Mouse (Mus musculus) heart, embryonic 16.5 days (tissue): ENCODE data around the gene Npr1. TPM values are rescaled to one million over a fixed set of nuclear protein-coding genes. Genes with fewer than 3 reads are reported as not detected.

Experiments
- ATAC-seq: fragments of 200-750 bp; cut with Nextera tagmentation; replicated peaks from 2 replicates; pipeline ENCODE4 v1.8.0; 2017; ENCODE audit warnings: moderate number of reproducible peaks; ENCODE audit not compliant: insufficient read depth, low FRiP score; ENCODE audit errors: extremely low read depth
- H3K27ac ChIP-seq: fragments of 300-500 bp; sonication (generic); 2 replicates; pipeline ENCODE4 v1.5.1; 2014; ENCODE audit warnings: mild to moderate bottlenecking, low read length, control low read depth, moderate library complexity
- H3K27me3 ChIP-seq: fragments of 300-500 bp; sonication (generic); 2 replicates; pipeline ENCODE4 v1.6.1; 2014; ENCODE audit warnings: low read length, mixed read lengths; ENCODE audit not compliant: control insufficient read depth, insufficient read depth
- H3K36me3 ChIP-seq: fragments of 300-500 bp; sonication (generic); 2 replicates; pipeline ENCODE4 v1.6.1; 2014; ENCODE audit not compliant: control insufficient read depth, insufficient read depth
- H3K4me1 ChIP-seq: fragments of 300-500 bp; sonication (generic); 2 replicates; pipeline ENCODE4 v1.6.1; 2014; ENCODE audit warnings: low read length, mixed read lengths; ENCODE audit not compliant: control insufficient read depth, insufficient read depth
- H3K4me2 ChIP-seq: fragments of 300-500 bp; sonication (generic); 2 replicates; pipeline ENCODE4 v1.6.1; 2014; ENCODE audit warnings: low read depth, mild to moderate bottlenecking, control low read depth, low read length
- H3K4me3 ChIP-seq: fragments of 300-500 bp; sonication (generic); 2 replicates; pipeline ENCODE4 v1.5.1; 2014; ENCODE audit warnings: mild to moderate bottlenecking, control low read depth, low read length
- H3K9ac ChIP-seq: fragments of 300-500 bp; sonication (generic); 2 replicates; pipeline ENCODE4 v1.6.1; 2014; ENCODE audit warnings: low read length, control low read depth
- H3K9me3 ChIP-seq: fragments of 300-500 bp; sonication (generic); replicated peaks from 2 replicates; pipeline ENCODE4 v1.6.1; 2016; ENCODE audit warnings: low read length; ENCODE audit not compliant: control insufficient read depth
- WGBS: fragments of 180-500 bp; shearing (Covaris S2); extraction: QIAGEN DNeasy Blood & Tissue Kit; methylation state at CpG from one replicate; pipeline ENCODE4 v1.1.7; 2014; 5-methylcytosine and 5-hydroxymethylcytosine counted together
- polyA plus RNA-seq: library from polyadenylated mRNA; unstranded; fragments of >200 nt; fragmentation: Nextera tagmentation; extraction: Ambion mirVana; gene quantifications from 2 replicates; pipeline ENCODE4 v1.2.1, GENCODE M21; 2015

The Npr1 gene
- polyA plus RNA-seq, 1 experiment from 2014 or later, result 11.3 TPM

DNA sequence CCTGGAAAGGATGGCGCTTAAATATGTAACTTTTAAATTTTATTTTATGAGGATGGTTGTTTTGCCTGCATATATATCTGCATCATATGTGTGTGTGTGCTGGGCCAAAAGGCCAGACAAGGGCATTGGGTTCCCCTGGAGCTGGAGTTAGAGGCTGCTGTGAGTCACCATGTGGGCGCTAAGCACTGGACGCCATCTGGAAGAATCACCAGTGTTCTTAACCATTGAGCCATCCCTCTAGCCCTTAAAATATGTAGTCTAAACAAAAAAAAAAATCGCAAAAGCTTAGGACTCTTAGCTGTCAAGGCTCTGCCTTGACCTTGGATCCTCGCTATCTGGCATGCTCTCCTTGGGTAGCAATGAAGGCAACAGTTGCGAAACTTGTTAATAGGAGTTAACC lies 22.9 kb upstream of the Npr1 start:
- no peak for ATAC-seq
- WGBS, result 89% methylated on average over 6 of the region's 6 CpGs
- no peak overlapping the region for H3K9ac ChIP-seq
- H3K4me2 ChIP-seq, result no peak overlapping the region
- no peaks in the 10 kb centered on the region for H3K9me3 ChIP-seq
- peaks cover 37% of the 10 kb centered on the region for H3K36me3 ChIP-seq
- no peak overlapping the region for H3K27ac ChIP-seq
- peaks cover 5% of the 10 kb centered on the region for H3K4me1 ChIP-seq
- no peak overlapping the region for H3K4me3 ChIP-seq
- no peaks in the 10 kb centered on the region for H3K27me3 ChIP-seq

GRCm38 (mm10) chr3:90486998-90487397 lies 21.3 kb upstream of the Npr1 start:
- Histone ChIP-seq H3K27me3 (no peaks in the 10 kb centered on the region), H3K9me3 (no peaks in the 10 kb centered on the region), H3K9ac (no peak overlapping the region), H3K27ac (no peak overlapping the region), H3K4me3 (no peak overlapping the region), H3K4me2 (no peak overlapping the region), H3K4me1 (peaks cover 5% of the 10 kb centered on the region), H3K36me3 (peaks cover 51% of the 10 kb centered on the region)
- WGBS, result 68% methylated on average over 5 of the region's 5 CpGs
- ATAC-seq, result no peak

GRCm38 (mm10) chr3:90475831-90476611 lies 10.4 kb upstream of the Npr1 start, which contains the start of gene Ilf2:
Gene Ilf2, plus strand, starts transcription at chr3:90476126.
- WGBS, result under 1% methylated on average over 45 of the region's 45 CpGs
- peak; percentile 98 for ATAC-seq
- no peaks in the 10 kb centered on the region for H3K27me3 ChIP-seq
- peak within 1 kb of the TSS; percentile 66 for H3K4me2 ChIP-seq
- peaks cover 24% of the 10 kb centered on the region for H3K36me3 ChIP-seq
- peak within 1 kb of the TSS; percentile 76 for H3K4me3 ChIP-seq
- peaks cover 6% of the 10 kb centered on the region for H3K4me1 ChIP-seq
- H3K9me3 ChIP-seq, result no peaks in the 10 kb centered on the region
- peak within 1 kb of the TSS; percentile 93 for H3K27ac ChIP-seq
- peak within 1 kb of the TSS; percentile 91 for H3K9ac ChIP-seq

DNA sequence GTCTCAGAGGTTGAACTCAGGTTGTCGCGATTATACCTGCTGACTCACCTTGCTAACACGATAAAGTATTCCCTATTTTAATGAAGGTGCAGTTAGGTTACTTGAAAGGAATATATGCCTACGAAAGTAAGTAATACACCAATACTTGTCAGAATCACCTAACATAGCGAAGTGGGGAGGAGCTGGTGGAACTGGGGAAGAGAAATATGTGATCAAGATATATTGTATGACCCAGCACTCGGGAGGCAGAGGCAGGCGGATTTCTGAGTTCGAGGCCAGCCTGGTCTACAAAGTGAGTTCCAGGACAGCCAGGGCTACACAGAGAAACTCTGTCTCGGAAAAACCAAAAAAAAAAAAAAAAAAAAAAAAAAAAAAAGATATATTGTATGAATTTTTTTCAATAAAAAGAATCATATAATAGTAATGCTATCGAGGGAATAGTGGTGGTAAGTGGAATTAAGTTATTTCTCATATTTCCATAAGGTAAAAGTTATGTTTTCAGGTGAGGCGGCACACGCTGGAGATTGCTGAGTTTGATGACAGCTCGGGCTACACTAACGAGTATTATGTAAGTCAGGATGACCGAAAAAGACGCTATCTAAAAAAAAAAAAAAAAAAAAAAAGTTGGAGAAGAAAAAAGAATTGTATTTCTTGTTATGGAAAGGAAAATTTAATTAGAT lies 9.6 kb upstream of the Npr1 start:
- peak overlapping the region; percentile 59 for H3K4me2 ChIP-seq
- ATAC-seq, result no peak
- peaks cover 17% of the 10 kb centered on the region for H3K36me3 ChIP-seq
- 39% methylated on average over 15 of the region's 16 CpGs for WGBS
- H3K4me1 ChIP-seq, result peaks cover 6% of the 10 kb centered on the region
- no peaks in the 10 kb centered on the region for H3K27me3 ChIP-seq
- H3K9me3 ChIP-seq, result no peaks in the 10 kb centered on the region
- H3K27ac ChIP-seq, result no peak overlapping the region
- no peak overlapping the region for H3K9ac ChIP-seq
- peak overlapping the region; percentile 55 for H3K4me3 ChIP-seq

GRCm38 (mm10) chr3:90472213-90472612 lies 6.5 kb upstream of the Npr1 start:
- H3K4me1 ChIP-seq, result peaks cover 5% of the 10 kb centered on the region
- no peak for ATAC-seq
- WGBS, result 25% methylated on average over 3 of the region's 3 CpGs
- H3K9me3 ChIP-seq, result 0 out of 2 replicates have a peak, but pooled peaks cover 3% of the 10 kb centered on the region
- H3K4me2 ChIP-seq, result no peak overlapping the region
- H3K27me3 ChIP-seq, result no peaks in the 10 kb centered on the region
- H3K27ac ChIP-seq, result no peak overlapping the region
- no peaks in the 10 kb centered on the region for H3K36me3 ChIP-seq
- no peak overlapping the region for H3K9ac ChIP-seq
- H3K4me3 ChIP-seq, result no peak overlapping the region

DNA sequence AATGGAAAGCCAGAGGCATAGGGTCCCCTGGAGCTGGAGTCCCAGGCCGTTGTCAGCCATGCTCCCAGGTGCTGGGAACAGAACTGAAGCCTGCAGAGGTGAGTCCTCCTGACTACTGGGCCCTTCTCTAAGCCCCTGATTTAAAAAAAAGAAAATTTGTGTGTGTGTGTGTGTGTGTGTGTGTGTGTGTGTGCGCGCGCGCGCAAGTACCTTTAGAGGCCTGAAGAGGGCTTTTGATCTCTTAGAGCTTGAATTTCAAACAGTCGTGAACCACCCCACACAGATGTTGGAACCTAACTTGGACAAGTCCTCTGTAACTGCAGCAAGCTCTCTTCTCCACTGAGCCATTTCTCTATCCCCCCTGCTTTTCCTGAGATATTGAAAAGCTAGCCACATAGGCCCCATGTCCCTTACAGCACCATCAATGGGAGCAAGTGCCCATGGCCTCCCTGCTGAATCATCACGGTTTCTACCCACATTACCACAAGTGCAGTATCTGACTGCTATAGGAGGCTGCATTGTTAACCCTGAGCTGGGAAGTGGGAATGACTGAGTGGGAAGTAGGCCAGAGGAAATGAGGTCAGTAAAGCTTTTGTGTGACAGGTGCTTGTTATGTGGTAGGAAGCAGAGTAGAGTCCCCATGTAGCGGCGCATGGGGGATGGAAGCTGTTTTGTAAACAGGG lies 2.1 kb upstream of the Npr1 start:
- no peak overlapping the region for H3K9ac ChIP-seq
- peaks cover 17% of the 10 kb centered on the region for H3K27me3 ChIP-seq
- no peak overlapping the region for H3K27ac ChIP-seq
- ATAC-seq, result no peak
- H3K9me3 ChIP-seq, result 0 out of 2 replicates have a peak, but pooled peaks cover 3% of the 10 kb centered on the region
- no peak overlapping the region for H3K4me2 ChIP-seq
- no peak overlapping the region for H3K4me3 ChIP-seq
- H3K4me1 ChIP-seq, result 0 out of 2 replicates have a peak, but pooled peaks cover 3% of the 10 kb centered on the region
- H3K36me3 ChIP-seq, result no peaks in the 10 kb centered on the region
- WGBS, result 86% methylated on average over 10 of the region's 10 CpGs

- peak; percentile 29; the same call in 1 of the 2 replicates for ATAC-seq
- no peaks in the 10 kb centered on the region for H3K36me3 ChIP-seq
- peak overlapping the region; percentile 68 for H3K4me2 ChIP-seq
- peaks cover 19% of the 10 kb centered on the region for H3K27me3 ChIP-seq
- peak overlapping the region; percentile 63 for H3K4me3 ChIP-seq
- no peak overlapping the region for H3K27ac ChIP-seq
- under 1% methylated on average over 15 of the region's 15 CpGs for WGBS
- H3K9me3 ChIP-seq, result 0 out of 2 replicates have a peak, but pooled peaks cover 3% of the 10 kb centered on the region
- H3K4me1 ChIP-seq, result 0 out of 2 replicates have a peak, but pooled peaks cover 3% of the 10 kb centered on the region
- H3K9ac ChIP-seq, result peak overlapping the region; percentile 53; the same call in 1 of the 2 replicates
Observed at GRCm38 (mm10) chr3:90466311-90466766, 673 bp upstream of the Npr1 start.

DNA sequence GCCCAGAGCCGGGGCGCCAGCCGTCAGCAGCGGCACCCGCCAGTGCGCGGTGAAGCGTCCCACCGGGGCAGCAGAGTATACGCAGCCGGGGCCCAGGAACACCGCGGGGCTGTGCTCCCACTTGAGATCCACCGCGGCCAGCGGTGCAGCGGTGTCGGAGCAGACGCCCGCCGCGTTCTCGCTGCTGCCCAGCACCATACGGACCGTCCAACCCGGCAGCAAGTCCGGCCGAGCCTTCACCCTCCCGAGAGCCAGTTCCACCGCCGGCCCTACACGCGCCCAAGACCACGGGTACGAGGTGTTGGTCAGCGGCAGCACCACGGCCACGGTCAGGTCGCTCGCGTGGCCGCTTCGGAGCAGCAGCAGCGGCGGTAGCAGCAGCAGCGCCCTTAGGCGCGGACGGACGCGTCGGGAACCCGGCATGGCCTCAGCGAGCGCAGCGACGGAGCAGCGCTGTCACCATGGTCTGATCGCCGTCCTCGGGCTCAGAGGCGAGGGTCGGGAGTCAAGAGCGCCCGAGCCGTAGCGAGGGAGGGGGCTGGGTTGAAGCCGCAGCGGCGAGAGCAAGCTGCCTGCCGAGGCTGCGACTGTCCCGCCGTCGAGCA lies 483 bp downstream of the Npr1 start:
- no peaks in the 10 kb centered on the region for H3K36me3 ChIP-seq
- H3K27me3 ChIP-seq, result peaks cover 19% of the 10 kb centered on the region
- H3K4me2 ChIP-seq, result peak overlapping the region; percentile 68
- peak; percentile 24; the same call in 1 of the 2 replicates for ATAC-seq
- peak overlapping the region; percentile 63 for H3K4me3 ChIP-seq
- 0 out of 2 replicates have a peak, but pooled peaks cover 3% of the 10 kb centered on the region for H3K9me3 ChIP-seq
- peak overlapping the region; percentile 20; the same call in 1 of the 2 replicates for H3K27ac ChIP-seq
- H3K4me1 ChIP-seq, result 0 out of 2 replicates have a peak, but pooled peaks cover 3% of the 10 kb centered on the region
- 1% methylated on average over 75 of the region's 75 CpGs for WGBS
- peak overlapping the region; percentile 80 for H3K9ac ChIP-seq
